Mouse (Mus musculus) layer of hippocampus, postnatal 36 days (tissue): ENCODE data around the gene Cdkl5. TPM values are rescaled to one million over a fixed set of nuclear protein-coding genes. Genes with fewer than 3 reads are reported as not detected.

Source experiments
- total RNA-seq, 2 experiments: library from RNA; stranded (reverse); gene quantifications; 2 replicates each; pipeline ENCODE4 v1.2.3; 2021

Gene Cdkl5
- total RNA-seq, 2 experiments from 2014 or later: 105 to 106 TPM

Other genes starting within 250 kb of the Cdkl5 start
- gene Rs1, start 226.7 kb downstream of the Cdkl5 start, total RNA-seq: not detected
- gene Gja6, start 87.7 kb downstream of the Cdkl5 start, total RNA-seq: 1 to 10 TPM in 1 of 2 experiments, under 1 TPM in 1; 0.82 to 1.0 TPM
- under 1 TPM; 0.83 to 0.87 TPM for gene Scml2, start 122.5 kb upstream of the Cdkl5 start, total RNA-seq